Mouse (Mus musculus) heart, embryonic 14.5 days (tissue): ENCODE data around the gene Cars2. TPM values are rescaled to one million over a fixed set of nuclear protein-coding genes. Genes with fewer than 3 reads are reported as not detected.
A peak's percentile ranks its signal among the peaks of the same experiment; 100 is the strongest.

Experiments
- ATAC-seq: fragments of 200-750 bp; cut with Nextera tagmentation; 2 replicates; pipeline ENCODE4 v1.8.0; 2017; ENCODE audit warnings: low read depth, moderate TSS enrichment; ENCODE audit not compliant: insufficient number of reproducible peaks, insufficient read depth, low FRiP score
- H3K27ac ChIP-seq, 2 experiments: fragments of 200-500 bp in 1 of 2; fragments of 300-500 bp in 1 of 2; sonication (generic) in 1 of 2; replicated peaks in 1 of 2; 2 replicates each; pipeline ENCODE4 v1.5.1; 2012 to 2014; ENCODE audit warnings: low read depth in 2 of 2, low read length in 2 of 2, control low read depth in 1 of 2, mild to moderate bottlenecking in 1 of 2, mixed read lengths in 1 of 2; ENCODE audit not compliant: control insufficient read depth in 1 of 2, insufficient read depth in 1 of 2
- H3K27me3 ChIP-seq: fragments of 300-500 bp; sonication (generic); 2 replicates; pipeline ENCODE4 v1.6.1; 2014; ENCODE audit warnings: mild to moderate bottlenecking, low read length, control low read depth; ENCODE audit not compliant: control insufficient read depth, insufficient read depth
- H3K36me3 ChIP-seq: fragments of 300-500 bp; sonication (generic); 2 replicates; pipeline ENCODE4 v1.6.1; 2014; ENCODE audit warnings: mild to moderate bottlenecking, control low read depth, low read length, mixed read lengths; ENCODE audit not compliant: control insufficient read depth, insufficient read depth
- H3K4me1 ChIP-seq, 2 experiments: fragments of 200-500 bp in 1 of 2; fragments of 300-500 bp in 1 of 2; sonication (generic) in 1 of 2; 2 replicates each; pipeline ENCODE4 v1.6.1; 2012 to 2014; ENCODE audit warnings: low read length in 2 of 2, control low read depth in 1 of 2, mixed read lengths in 1 of 2; ENCODE audit not compliant: control insufficient read depth in 2 of 2, insufficient read depth in 2 of 2
- H3K4me2 ChIP-seq: fragments of 300-500 bp; sonication (generic); 2 replicates; pipeline ENCODE4 v1.6.1; 2014; ENCODE audit warnings: mild to moderate bottlenecking, low read length
- H3K4me3 ChIP-seq, 2 experiments: fragments of 200-500 bp in 1 of 2; fragments of 300-500 bp in 1 of 2; sonication (generic) in 1 of 2; 2 replicates each; pipeline ENCODE4 v1.5.1; 2012 to 2014; ENCODE audit warnings: low read length in 2 of 2, mild to moderate bottlenecking in 2 of 2, control low read depth in 1 of 2, low read depth in 1 of 2, moderate library complexity in 1 of 2; ENCODE audit not compliant: control insufficient read depth in 1 of 2, insufficient read depth in 1 of 2
- H3K9ac ChIP-seq: fragments of 300-500 bp; sonication (generic); 2 replicates; pipeline ENCODE4 v1.6.1; 2014; ENCODE audit warnings: mild to moderate bottlenecking, low read length
- H3K9me3 ChIP-seq: fragments of 300-500 bp; sonication (generic); 2 replicates; pipeline ENCODE4 v1.6.1; 2016; ENCODE audit warnings: low read length, control low read depth; ENCODE audit not compliant: control insufficient read depth
- WGBS: fragments of 180-500 bp; shearing (Covaris S2); extraction: QIAGEN DNeasy Blood & Tissue Kit; methylation state at CpG from one replicate; pipeline ENCODE4 v1.1.7; 2014; 5-methylcytosine and 5-hydroxymethylcytosine counted together
- polyA plus RNA-seq: library from polyadenylated mRNA; unstranded; fragments of >200 nt; fragmentation: Nextera tagmentation; extraction: Ambion mirVana; gene quantifications from 2 replicates; pipeline ENCODE4 v1.2.1, GENCODE M21; 2014

The Cars2 gene
- polyA plus RNA-seq, 1 experiment from 2014 or later: 31.1 TPM

DNA sequence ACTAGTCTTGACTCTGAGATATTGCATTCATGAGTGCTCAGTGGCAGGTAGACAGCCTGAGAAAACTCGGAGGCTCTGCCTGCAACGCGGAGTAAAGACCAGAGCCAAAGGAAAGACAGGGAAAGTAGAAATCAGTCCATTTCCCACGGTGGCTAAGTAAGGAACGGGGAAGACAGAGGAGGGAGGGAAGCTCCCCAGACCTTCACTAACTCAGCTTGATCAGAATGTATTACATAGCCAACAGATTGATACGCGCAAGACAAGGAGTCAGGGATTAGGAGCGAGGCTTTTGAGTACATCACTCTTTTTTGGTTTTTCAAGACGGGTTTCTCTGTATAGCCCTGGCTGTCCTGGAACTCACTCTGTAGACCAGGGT is 73.4 kb downstream of the Cars2 start:
- Histone ChIP-seq H3K27ac (peak overlapping the region; percentile 93 to 97), H3K27me3 (peaks cover 5% of the 10 kb centered on the region; the same call in 1 of the 2 replicates), H3K4me2 (peak overlapping the region; percentile 97), H3K36me3 (no peaks in the 10 kb centered on the region), H3K4me1 (peaks cover 40 to 59% of the 10 kb centered on the region in 2 experiments), H3K9ac (peak overlapping the region; percentile 87), H3K9me3 (no peaks in the 10 kb centered on the region), H3K4me3 (peak overlapping the region; percentile 81 to 86)
- 6% methylated on average over 9 of the region's 9 CpGs for WGBS
- no peak for ATAC-seq

DNA sequence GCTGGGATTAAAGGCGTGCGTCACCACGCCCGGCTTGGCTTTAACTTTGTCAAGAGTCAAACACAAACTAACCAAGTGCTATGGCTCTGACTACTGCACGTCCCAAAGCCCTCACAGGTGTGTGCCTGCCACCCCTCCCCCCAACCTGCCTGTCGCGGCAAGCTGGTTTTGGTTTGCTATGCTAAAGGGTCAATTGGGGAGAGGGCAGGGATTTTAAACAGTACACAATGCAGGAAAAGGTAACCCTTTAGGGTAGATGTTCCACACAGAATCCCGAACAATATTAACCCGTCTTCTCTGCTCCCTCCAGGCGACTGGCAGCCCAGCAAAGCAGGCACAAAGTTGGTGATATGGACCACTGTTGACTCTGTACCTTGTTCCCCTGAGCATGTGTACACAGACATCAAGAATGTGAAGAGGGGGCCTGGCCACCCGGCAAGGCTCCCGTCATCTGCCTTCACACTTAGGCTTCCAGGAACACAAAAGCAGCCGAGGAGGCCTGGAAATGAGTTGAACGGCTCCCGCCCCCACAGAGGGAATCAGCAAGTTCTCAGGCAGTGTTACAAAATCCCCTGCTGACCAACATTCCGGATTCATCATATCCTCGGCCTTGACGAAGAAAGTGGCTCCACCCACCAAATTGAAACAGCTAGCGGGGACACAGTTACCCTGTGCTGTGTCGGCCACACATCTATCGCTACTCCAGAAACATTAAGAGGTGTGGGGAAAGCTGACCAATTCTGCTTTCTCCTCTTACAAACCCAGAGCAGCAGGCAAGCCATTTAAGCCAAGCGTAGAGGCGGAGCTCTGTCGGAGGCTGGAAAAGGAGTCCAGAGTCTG is 74.0 kb downstream of the Cars2 start:
- peak; percentile 24; the same call in 1 of the 2 replicates for ATAC-seq
- H3K9me3 ChIP-seq: no peaks in the 10 kb centered on the region

DNA sequence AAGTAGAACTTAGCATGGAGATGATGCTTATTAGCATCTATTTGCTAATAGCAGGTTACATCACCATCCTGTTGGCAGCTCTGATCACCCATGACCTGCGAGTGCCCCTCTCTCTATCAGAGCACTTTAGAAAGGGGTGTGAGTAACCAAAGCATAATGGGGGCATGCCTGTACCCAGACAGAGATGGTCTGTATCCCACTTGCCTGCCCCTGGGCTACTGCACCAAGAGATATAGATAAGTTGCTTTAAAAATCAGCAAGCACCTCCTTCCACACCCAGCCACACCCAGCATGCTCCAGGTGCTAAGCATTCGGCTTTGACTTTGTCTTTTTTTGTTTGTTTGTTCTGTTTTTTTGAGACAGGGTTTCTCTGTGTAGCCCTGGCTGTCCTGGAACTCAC is 74.7 kb downstream of the Cars2 start:
- ATAC-seq: no peak
- H3K4me1 ChIP-seq: peaks cover 36 to 64% of the 10 kb centered on the region in 2 experiments
- peaks cover 5% of the 10 kb centered on the region; the same call in 1 of the 2 replicates for H3K27me3 ChIP-seq
- H3K4me2 ChIP-seq: peak overlapping the region; percentile 97
- H3K27ac ChIP-seq: peak overlapping the region; percentile 93 to 97
- H3K4me3 ChIP-seq: peak overlapping the region; percentile 0 to 81; a peak in 3 of 4 replicates
- WGBS: 13% methylated on average over 2 of the region's 2 CpGs
- no peaks in the 10 kb centered on the region for H3K36me3 ChIP-seq
- H3K9me3 ChIP-seq: no peaks in the 10 kb centered on the region
- H3K9ac ChIP-seq: peak overlapping the region; percentile 87

More for the DNA sequence above, 74.0 kb downstream of the Cars2 start:
- Histone ChIP-seq H3K27me3 (peaks cover 5% of the 10 kb centered on the region; the same call in 1 of the 2 replicates), H3K9ac (peak overlapping the region; percentile 87), H3K4me3 (peak overlapping the region; percentile 81 to 86), H3K4me2 (peak overlapping the region; percentile 97), H3K4me1 (peaks cover 38 to 59% of the 10 kb centered on the region in 2 experiments), H3K36me3 (no peaks in the 10 kb centered on the region), H3K27ac (peak overlapping the region; percentile 93 to 97)
- 7% methylated on average over 24 of the region's 24 CpGs for WGBS

DNA sequence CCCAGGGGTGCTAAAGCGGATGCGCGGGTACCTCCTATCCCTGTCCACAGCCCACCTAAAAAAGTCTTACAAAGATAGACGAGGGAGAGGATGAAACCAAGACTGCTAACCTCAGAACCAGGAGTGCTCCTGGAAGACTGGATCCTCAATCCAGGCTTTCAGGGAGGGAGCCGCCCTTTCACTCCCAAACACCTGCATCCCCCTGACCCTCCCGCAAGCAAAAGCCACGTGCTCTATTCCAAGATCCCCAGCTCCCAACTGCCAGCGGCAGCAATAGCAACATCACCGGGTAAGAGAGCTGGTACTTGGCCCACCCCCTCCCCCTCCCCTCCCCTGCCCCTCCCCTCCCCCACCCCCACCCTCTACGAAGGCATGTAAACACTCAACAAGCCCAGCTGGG is 75.2 kb downstream of the Cars2 start:
- peak overlapping the region; percentile 3 to 22; a peak in 2 of 4 replicates for H3K4me3 ChIP-seq
- H3K27me3 ChIP-seq: peaks cover 5% of the 10 kb centered on the region; the same call in 1 of the 2 replicates
- peak overlapping the region; percentile 97 for H3K4me2 ChIP-seq
- 12% methylated on average over 9 of the region's 10 CpGs for WGBS
- H3K36me3 ChIP-seq: no peaks in the 10 kb centered on the region
- ATAC-seq: no peak
- no peaks in the 10 kb centered on the region for H3K9me3 ChIP-seq
- H3K27ac ChIP-seq: peak overlapping the region; percentile 86 to 96
- peak overlapping the region; percentile 64 for H3K9ac ChIP-seq
- H3K4me1 ChIP-seq: peaks cover 36 to 64% of the 10 kb centered on the region in 2 experiments

DNA sequence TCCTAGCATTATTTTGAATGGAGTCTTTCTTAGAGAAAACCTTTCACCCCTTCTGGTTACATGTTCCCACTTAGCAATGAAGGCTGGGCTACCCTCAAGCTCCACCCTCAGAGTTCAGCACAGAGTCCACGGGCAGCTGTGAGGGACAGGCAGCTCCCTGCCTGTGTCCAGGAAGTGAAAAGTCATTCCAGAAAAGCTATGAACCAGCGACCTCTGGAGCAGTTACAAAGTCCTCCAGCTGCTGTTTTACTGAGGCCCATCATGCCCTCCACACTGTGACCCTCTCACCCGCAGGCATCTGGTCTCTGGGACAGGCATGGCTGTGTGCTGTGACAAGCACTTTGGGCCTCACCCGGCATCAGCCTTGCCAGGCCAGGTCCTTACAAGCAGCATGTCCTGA is 77.5 kb downstream of the Cars2 start:
- peaks cover 28 to 57% of the 10 kb centered on the region in 2 experiments for H3K4me1 ChIP-seq
- H3K27ac ChIP-seq: peak overlapping the region; percentile 86 to 96
- H3K36me3 ChIP-seq: no peaks in the 10 kb centered on the region
- peak overlapping the region; percentile 65 for H3K9ac ChIP-seq
- H3K27me3 ChIP-seq: no peaks in the 10 kb centered on the region
- no peak overlapping the region for H3K4me3 ChIP-seq
- H3K9me3 ChIP-seq: no peaks in the 10 kb centered on the region
- H3K4me2 ChIP-seq: peak overlapping the region; percentile 64
- no peak for ATAC-seq
- WGBS: 11% methylated on average over 4 of the region's 4 CpGs

DNA sequence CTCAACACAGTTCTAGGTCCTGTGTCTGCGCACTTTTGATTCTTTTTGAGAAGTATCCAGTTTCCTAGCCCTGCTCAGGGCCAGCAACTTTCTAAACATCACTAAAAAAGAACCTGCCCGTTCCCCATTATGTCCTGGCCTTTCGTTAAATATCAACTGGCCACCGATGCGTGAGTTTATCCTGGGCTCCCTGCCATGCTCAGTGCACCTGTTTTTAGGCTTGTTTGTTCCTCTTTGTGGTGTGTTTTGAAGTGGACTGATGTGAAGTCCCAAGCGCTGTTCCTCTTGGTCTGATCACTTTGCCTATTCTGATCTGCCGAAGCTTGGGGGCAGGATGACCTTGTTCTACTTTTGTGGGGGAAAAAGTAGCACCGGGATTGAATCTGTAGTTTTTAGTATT is 79.3 kb downstream of the Cars2 start:
- Histone ChIP-seq H3K4me3 (no peak overlapping the region), H3K4me1 (peaks cover 25 to 57% of the 10 kb centered on the region in 2 experiments), H3K36me3 (peaks cover 4% of the 10 kb centered on the region; the same call in 1 of the 2 replicates), H3K9me3 (no peaks in the 10 kb centered on the region), H3K27me3 (no peaks in the 10 kb centered on the region), H3K9ac (no peak overlapping the region), H3K4me2 (no peak overlapping the region), H3K27ac (0 out of 4 replicates have a peak overlapping the region, but pooled peaks of 1 of the 2 experiments have one; percentile 17)
- WGBS: 70% methylated on average over 8 of the region's 8 CpGs
- ATAC-seq: no peak

DNA sequence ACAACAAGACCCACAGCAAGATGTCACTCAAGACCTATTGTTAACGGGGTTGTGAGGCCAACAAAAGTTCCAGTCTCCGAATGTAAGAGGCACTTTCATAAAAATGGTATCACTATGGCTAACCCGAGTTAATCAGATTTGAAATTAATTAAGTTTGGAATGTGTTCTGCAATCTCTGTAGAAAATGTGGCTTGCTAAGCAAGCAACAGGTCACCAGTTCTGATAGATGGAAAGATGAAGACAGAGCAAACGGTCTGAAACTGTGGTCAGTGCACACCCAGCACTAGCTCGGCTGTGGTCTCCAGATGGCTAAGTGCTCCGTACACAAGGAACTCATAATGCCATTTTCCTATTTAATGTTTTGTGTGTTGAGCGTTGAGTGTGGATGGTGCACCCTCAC is 79.9 kb downstream of the Cars2 start:
- H3K36me3 ChIP-seq: peaks cover 4% of the 10 kb centered on the region; the same call in 1 of the 2 replicates
- H3K4me3 ChIP-seq: no peak overlapping the region
- ATAC-seq: no peak
- H3K9ac ChIP-seq: no peak overlapping the region
- no peaks in the 10 kb centered on the region for H3K27me3 ChIP-seq
- 82% methylated on average over 7 of the region's 7 CpGs for WGBS
- H3K27ac ChIP-seq: no peak overlapping the region
- peaks cover 21 to 51% of the 10 kb centered on the region in 2 experiments for H3K4me1 ChIP-seq
- no peak overlapping the region for H3K4me2 ChIP-seq
- no peaks in the 10 kb centered on the region for H3K9me3 ChIP-seq
